Mouse (Mus musculus) thymus, adult 2 months (tissue): Measurements from ENCODE around the gene Ifnar2. TPM values are rescaled to one million over a fixed set of nuclear protein-coding genes. Genes with fewer than 3 reads are reported as not detected.

Source experiments
- DNase-seq: peaks from one replicate; pipeline ENCODE4 v3.0.0; 2021
- H3K27ac ChIP-seq: fragments of 200-500 bp; 2 replicates; pipeline ENCODE4 v1.5.1; 2012; ENCODE audit warnings: low read length, control low read depth; ENCODE audit not compliant: control insufficient read depth, insufficient read depth
- H3K27me3 ChIP-seq: fragments of 200-500 bp; 2 replicates; pipeline ENCODE4 v1.6.1; 2012; ENCODE audit warnings: mild to moderate bottlenecking, low read length, moderate library complexity, mixed read lengths; ENCODE audit not compliant: control insufficient read depth, insufficient read depth
- H3K36me3 ChIP-seq: fragments of 200-500 bp; 2 replicates; pipeline ENCODE4 v1.6.1; 2012; ENCODE audit warnings: mild to moderate bottlenecking, low read length, moderate library complexity; ENCODE audit not compliant: control insufficient read depth, insufficient read depth
- H3K4me1 ChIP-seq: fragments of 200-500 bp; replicated peaks from 2 replicates; pipeline ENCODE4 v1.6.1; 2012; ENCODE audit warnings: low read length; ENCODE audit not compliant: control insufficient read depth, insufficient read depth
- H3K4me3 ChIP-seq: fragments of 200-500 bp; 2 replicates; pipeline ENCODE4 v1.5.1; 2012; ENCODE audit warnings: mild to moderate bottlenecking, low read length, control low read depth, moderate library complexity; ENCODE audit not compliant: control insufficient read depth, insufficient read depth
- CTCF ChIP-seq: fragments of 200-500 bp; IDR thresholded peaks from 2 replicates; pipeline ENCODE4 v1.5.1; 2012; ENCODE audit warnings: mild to moderate bottlenecking, control low read depth, low read length, moderate library complexity, borderline replicate concordance; ENCODE audit not compliant: control insufficient read depth, poor library complexity, insufficient read depth; ENCODE audit errors: extremely low read depth
- POLR2A ChIP-seq: fragments of 200-500 bp; IDR thresholded peaks from 2 replicates; pipeline ENCODE4 v1.6.1; 2012; ENCODE audit warnings: mild to moderate bottlenecking, low read length, control low read depth, moderate library complexity; ENCODE audit not compliant: control insufficient read depth, poor library complexity, insufficient read depth; ENCODE audit errors: extremely low read depth
- WGBS: fragments of 180-500 bp; shearing (Covaris S2); methylation state at CpG from one replicate; pipeline ENCODE4 v1.1.7; 2018; 5-methylcytosine and 5-hydroxymethylcytosine counted together
- polyA plus RNA-seq: library from polyadenylated mRNA; depleted of rRNA; stranded (reverse); fragments of >200 nt; gene quantifications from 2 replicates; pipeline ENCODE4 v1.2.3, GENCODE M21; 2012

The Ifnar2 gene
- polyA plus RNA-seq, 1 experiment, result 57.0 TPM

DNA sequence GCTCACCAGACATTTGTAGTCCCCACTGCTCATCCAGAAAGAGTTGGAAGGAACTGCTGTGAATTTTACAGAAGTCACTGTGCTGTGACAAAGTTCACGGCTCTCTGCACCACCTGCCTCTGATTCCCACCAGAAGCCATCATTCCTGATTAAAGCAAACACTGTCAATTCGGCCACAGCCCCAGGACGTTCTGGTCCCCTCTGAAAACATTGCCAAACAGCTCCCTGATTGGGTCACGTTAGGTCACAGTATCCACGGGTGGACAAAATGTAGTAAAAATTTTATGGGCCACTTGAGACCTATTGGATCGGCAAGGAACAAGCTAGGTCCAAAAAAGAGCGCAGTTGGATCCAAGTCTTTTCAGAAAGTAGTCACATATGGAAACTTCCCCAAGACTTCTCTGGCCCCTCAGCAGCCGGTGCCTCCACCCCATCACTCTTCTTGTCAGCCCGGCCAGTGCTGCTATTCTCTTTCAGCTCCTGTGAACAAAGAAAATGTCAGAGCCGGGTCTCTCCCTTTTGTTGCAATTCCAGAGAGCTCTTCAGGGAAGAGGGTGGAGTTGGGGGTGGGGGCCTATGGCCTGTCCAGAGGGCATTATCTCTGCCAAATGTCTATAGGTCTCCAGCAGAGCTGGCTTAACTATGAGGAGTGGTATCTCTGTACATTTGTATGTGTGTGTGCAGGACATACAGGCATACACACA, 38.2 kb upstream of the Ifnar2 start:
- Histone ChIP-seq H3K4me3 (no peak overlapping the region), H3K27ac (no peak overlapping the region), H3K27me3 (no peaks in the 10 kb centered on the region), H3K4me1 (no peaks in the 10 kb centered on the region), H3K36me3 (no peaks in the 10 kb centered on the region)
- 74% methylated on average over 10 of the region's 10 CpGs for WGBS
- no peak for DNase-seq
- TF ChIP-seq POLR2A (no peak), CTCF (no peak)

GRCm38 (mm10) chr16:91336753-91337152, 35.8 kb upstream of the Ifnar2 start:
- H3K4me1 ChIP-seq, result no peaks in the 10 kb centered on the region
- WGBS, result 25% methylated on average over 4 of the region's 4 CpGs
- H3K27ac ChIP-seq, result no peak overlapping the region

DNA sequence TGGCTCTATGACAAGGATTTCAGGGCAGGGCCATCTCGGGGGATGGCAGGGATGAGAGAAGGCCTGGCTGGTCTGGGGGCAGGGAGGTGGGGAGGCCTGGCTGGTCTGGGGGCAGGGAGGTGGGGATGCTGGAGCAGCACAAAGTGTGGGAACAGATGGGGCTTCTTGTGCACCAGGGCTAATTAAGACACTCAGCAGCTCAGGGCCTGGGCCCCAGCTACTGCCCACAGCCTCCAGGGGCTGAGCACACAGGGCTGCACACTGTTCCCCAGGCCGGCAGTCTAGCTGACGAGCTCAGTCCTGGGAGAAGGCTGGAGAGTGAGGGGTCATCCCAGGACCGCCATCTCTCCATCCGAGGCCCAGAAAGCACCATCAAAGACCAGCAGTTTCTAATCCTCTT, 35.1 kb upstream of the Ifnar2 start:
- WGBS, result 92% methylated on average over 5 of the region's 5 CpGs
- no peaks in the 10 kb centered on the region for H3K36me3 ChIP-seq
- no peaks in the 10 kb centered on the region for H3K27me3 ChIP-seq
- no peak overlapping the region for H3K4me3 ChIP-seq
- TF ChIP-seq CTCF, result no peak
- no peak for TF ChIP-seq POLR2A
- no peak overlapping the region for H3K27ac ChIP-seq
- DNase-seq, result no peak
- no peaks in the 10 kb centered on the region for H3K4me1 ChIP-seq

More at GRCm38 (mm10) chr16:91336753-91337152, 35.8 kb upstream of the Ifnar2 start:
- no peaks in the 10 kb centered on the region for H3K36me3 ChIP-seq
- DNase-seq, result no peak
- no peak for TF ChIP-seq POLR2A
- H3K27me3 ChIP-seq, result no peaks in the 10 kb centered on the region
- no peak overlapping the region for H3K4me3 ChIP-seq

- H3K36me3 ChIP-seq, result no peaks in the 10 kb centered on the region
- DNase-seq, result no peak
- no peak overlapping the region for H3K4me3 ChIP-seq
- 88% methylated on average over 9 of the region's 9 CpGs for WGBS
- no peaks in the 10 kb centered on the region for H3K4me1 ChIP-seq
- H3K27ac ChIP-seq, result no peak overlapping the region
- no peak for TF ChIP-seq CTCF
- no peak for TF ChIP-seq POLR2A
- no peaks in the 10 kb centered on the region for H3K27me3 ChIP-seq
Observed at GRCm38 (mm10) chr16:91346491-91346890, 26.1 kb upstream of the Ifnar2 start.

DNA sequence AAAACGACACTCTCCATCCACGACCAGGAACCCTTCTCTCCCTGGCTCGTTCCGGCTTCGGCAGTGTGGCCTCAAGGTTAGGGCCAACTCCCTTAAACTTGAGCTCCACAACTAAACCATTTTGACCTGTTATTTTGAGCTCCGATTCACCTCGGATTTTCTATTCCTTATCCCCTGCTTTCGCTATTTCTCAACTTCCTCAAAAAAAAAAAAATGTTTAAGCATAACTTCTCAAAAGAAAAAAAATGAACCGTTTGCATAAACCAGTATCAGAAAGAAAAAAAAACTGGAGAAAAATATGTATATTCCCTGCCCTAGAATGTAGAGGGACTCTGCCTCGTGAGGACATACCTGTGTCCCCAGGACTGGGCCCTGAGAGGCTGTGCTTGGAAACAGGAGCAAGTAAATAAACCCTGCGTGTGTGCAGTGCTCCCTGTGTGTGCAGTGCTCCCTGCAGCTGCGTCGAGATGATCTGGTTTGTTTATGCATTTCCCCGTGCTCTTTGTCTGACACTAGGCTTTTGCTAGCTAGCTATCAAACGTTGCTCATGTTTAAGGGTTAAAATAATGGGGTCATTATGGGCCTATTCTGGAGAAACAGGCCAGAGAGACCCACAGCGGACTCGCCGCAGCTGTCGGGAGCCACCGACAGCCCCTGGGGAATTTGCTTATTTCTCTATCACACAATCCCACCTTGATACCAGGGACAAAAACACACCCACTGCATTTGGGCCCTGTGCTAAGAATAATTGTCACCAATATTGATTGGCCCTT, 24.9 kb upstream of the Ifnar2 start:
- WGBS, result 65% methylated on average over 20 of the region's 20 CpGs
- no peak for TF ChIP-seq POLR2A
- no peaks in the 10 kb centered on the region for H3K4me1 ChIP-seq
- H3K4me3 ChIP-seq, result no peak overlapping the region
- no peak for DNase-seq
- H3K36me3 ChIP-seq, result no peaks in the 10 kb centered on the region
- no peaks in the 10 kb centered on the region for H3K27me3 ChIP-seq
- no peak overlapping the region for H3K27ac ChIP-seq

DNA sequence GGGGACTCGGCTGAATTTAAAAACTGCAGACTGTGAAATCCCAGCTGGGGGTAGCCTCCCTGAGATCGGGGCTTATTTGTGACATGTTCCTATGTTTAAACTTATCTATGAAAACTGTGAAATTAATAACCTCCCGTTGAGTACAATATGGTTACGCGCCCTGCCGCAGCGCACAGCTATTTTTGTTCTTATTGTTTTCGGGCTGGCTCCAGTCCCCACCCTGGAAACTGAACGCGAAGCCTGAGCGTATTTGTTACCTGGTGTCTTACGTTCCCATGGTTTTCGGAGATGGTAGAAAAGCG, 24.4 kb upstream of the Ifnar2 start:
- H3K27ac ChIP-seq, result no peak overlapping the region
- no peak for TF ChIP-seq CTCF
- no peaks in the 10 kb centered on the region for H3K27me3 ChIP-seq
- no peak overlapping the region for H3K4me3 ChIP-seq
- WGBS, result 93% methylated on average over 14 of the region's 14 CpGs
- H3K4me1 ChIP-seq, result no peaks in the 10 kb centered on the region
- no peak for DNase-seq
- H3K36me3 ChIP-seq, result no peaks in the 10 kb centered on the region
